Mouse (Mus musculus) kidney, adult 2 months (tissue): ENCODE measurements around the gene Ulk4.

Experiments used
- CTCF ChIP-seq: fragments of 200-500 bp; conservative IDR thresholded peaks from 2 replicates; pipeline ENCODE4 v1.5.1; 2011; ENCODE audit warnings: low read depth, mild to moderate bottlenecking, control low read depth, low read length, moderate library complexity, mixed read lengths; ENCODE audit not compliant: insufficient read depth, insufficient read length
- POLR2A ChIP-seq: fragments of 200-500 bp; IDR thresholded peaks from one replicate; pipeline ENCODE4 v1.6.1; 2011; ENCODE audit warnings: low read depth, low read length, control low read depth

DNA sequence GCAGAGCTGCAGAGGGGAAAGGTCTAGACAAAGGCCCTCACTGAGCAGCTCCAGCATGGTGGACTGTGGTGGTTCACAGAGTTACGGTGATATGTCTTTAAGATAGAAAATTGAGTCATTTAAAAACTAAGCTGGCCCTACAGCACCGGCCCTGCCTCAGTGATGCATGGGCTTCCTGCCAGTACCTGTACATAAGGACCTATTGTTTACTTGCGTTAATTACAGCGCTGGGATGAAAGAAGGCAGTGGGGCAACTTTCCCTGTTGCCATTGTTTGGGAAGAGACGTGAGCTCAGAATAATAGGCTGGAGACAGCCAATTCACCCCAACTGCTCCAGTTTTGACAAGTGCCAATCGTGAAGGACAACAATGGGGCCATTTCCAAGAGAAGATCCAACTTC, 344.6 kb downstream of the Ulk4 start:
- TF ChIP-seq CTCF (no peak), POLR2A (no peak)
